Mouse (Mus musculus) induced T-regulatory cell, adult 2 months (primary cell): ENCODE measurements at regions not wholly inside any gene's neighbourhood (a gene's known extent, or its start where the extent isn't known, plus 50 kb on each side); places are given as distances from the start of the nearest gene placed in this dataset.

Experiments used
- DNase-seq: peaks from one replicate; pipeline ENCODE4 v3.0.0-alpha.2; 2012; ENCODE audit warnings: low read depth

- no peak for DNase-seq
These were observed 56.9 kb downstream of the Dmrt2 start for GRCm38 (mm10) chr19:25729103-25729502.

GRCm38 (mm10) chr19:25729633-25730032 is 57.4 kb downstream of the Dmrt2 start:
- no peak for DNase-seq

- DNase-seq = no peak
These were observed 106.2 kb downstream of the Dmrt2 start for GRCm38 (mm10) chr19:25778455-25778854.

- DNase-seq = no peak
These were observed 107.1 kb downstream of the Dmrt2 start for GRCm38 (mm10) chr19:25779356-25779755.

GRCm38 (mm10) chr19:25781314-25781713 is 109.1 kb downstream of the Dmrt2 start:
- DNase-seq = no peak

GRCm38 (mm10) chr19:25802692-25803091 is 130.5 kb downstream of the Dmrt2 start:
- no peak for DNase-seq

GRCm38 (mm10) chr19:25805351-25805750 is 133.1 kb downstream of the Dmrt2 start:
- no peak for DNase-seq

GRCm38 (mm10) chr19:25813651-25814050 is 141.4 kb downstream of the Dmrt2 start:
- DNase-seq = no peak

GRCm38 (mm10) chr19:25845158-25845557 is 172.9 kb downstream of the Dmrt2 start:
- no peak for DNase-seq

- DNase-seq = no peak
These were observed 184.1 kb downstream of the Dmrt2 start for GRCm38 (mm10) chr19:25856344-25856743.

- DNase-seq = no peak
These were observed 191.1 kb downstream of the Dmrt2 start for GRCm38 (mm10) chr19:25863312-25863711.

GRCm38 (mm10) chr19:25906721-25907120 is 234.5 kb downstream of the Dmrt2 start:
- no peak for DNase-seq

- DNase-seq = no peak
These were observed 249.8 kb downstream of the Dmrt2 start for GRCm38 (mm10) chr19:25922052-25922451.

GRCm38 (mm10) chr19:25922806-25923205 is 250.6 kb downstream of the Dmrt2 start:
- DNase-seq = no peak

GRCm38 (mm10) chr19:25923727-25924384 is 251.6 kb downstream of the Dmrt2 start:
- no peak for DNase-seq

- no peak for DNase-seq
These were observed 252.2 kb downstream of the Dmrt2 start for GRCm38 (mm10) chr19:25924385-25924769.

GRCm38 (mm10) chr19:25927220-25927619 is 255.0 kb downstream of the Dmrt2 start:
- no peak for DNase-seq

GRCm38 (mm10) chr19:25937343-25937742 is 265.1 kb downstream of the Dmrt2 start:
- DNase-seq = no peak

GRCm38 (mm10) chr19:25971210-25971609 is 299.0 kb downstream of the Dmrt2 start:
- DNase-seq = no peak

GRCm38 (mm10) chr19:25975202-25975601 is 303.0 kb downstream of the Dmrt2 start:
- no peak for DNase-seq

GRCm38 (mm10) chr19:25980308-25980707 is 308.1 kb downstream of the Dmrt2 start:
- no peak for DNase-seq

- no peak for DNase-seq
These were observed 342.5 kb downstream of the Dmrt2 start for GRCm38 (mm10) chr19:26014620-26015180.

GRCm38 (mm10) chr19:26021141-26021540 is 348.9 kb downstream of the Dmrt2 start:
- DNase-seq = no peak

- DNase-seq = no peak
These were observed 353.9 kb downstream of the Dmrt2 start for GRCm38 (mm10) chr19:26026103-26026502.
